Mouse (Mus musculus) cerebellum, adult 11-12 months (tissue): ENCODE data around the gene Tmsb15b1.
A peak's percentile ranks its signal among the peaks of the same experiment; 100 is the strongest.
"Not testable (repeated sequence)": the region's sequence is repeated elsewhere in the genome, so short reads cannot be mapped to it uniquely, and the experiment has no call there.

Source experiments
- DNase-seq: peaks from one replicate; pipeline ENCODE4 v3.0.0; 2022

Gene Tmsb15b1

DNA sequence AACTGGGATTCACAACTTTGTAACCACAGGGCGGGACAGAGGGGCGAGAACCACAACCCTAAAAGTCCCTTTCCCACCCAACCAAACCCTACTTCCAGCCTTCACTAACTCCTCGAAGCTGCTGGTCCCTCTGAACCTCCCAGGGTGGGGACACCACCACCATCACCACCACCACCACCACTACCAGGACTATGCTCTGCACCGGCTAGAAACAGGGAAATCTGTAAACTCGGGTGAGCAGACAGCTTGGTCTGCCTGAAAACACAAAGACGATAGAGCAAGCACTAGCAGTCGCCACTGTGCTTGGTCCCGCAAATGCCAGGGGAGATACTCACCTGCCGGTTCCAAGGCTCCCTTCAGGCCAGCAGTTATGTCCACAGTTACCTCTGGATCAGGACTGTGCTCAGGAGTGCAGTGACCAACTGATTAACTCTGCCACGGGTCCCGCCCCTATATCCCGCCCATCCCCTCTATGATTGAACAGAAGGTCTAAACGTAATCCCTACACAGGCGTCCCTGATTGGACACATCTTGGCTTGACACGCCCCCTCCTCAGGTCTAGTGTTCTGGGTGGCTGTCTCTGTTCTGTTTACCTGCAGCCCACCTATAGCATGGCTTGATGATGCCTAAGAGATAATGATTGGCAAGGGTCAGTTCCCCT, at the start of gene Tmsb15b1, which contains the start of gene Tmsb15l:
Tmsb15b1 (minus strand) TSS at position 451 of the 661 bp plus-strand sequence.
Tmsb15l (minus strand) TSS at position 446 of the 661 bp plus-strand sequence.
- DNase-seq: peak; percentile 90

DNA sequence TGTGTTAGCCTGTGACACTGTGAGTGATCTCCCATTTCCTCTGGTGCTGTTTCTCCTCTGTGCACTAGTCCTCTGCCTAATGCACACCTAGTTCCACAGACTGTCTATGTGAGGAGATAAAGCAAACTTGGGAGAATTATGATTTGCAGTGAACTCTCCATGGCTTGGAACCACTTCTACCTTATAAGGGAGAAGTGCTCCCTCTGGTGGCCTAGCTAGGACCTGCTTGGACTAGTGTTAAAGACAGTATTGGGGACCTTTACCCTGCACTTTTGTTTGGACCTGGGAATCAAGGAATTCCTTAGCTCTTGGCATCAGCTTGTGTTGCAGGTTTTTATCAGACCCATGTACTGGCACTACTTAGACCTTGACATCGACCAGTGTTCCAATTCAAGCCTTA, 42.6 kb upstream of the Tmsb15b1 start:
- DNase-seq: peak; percentile 16

DNA sequence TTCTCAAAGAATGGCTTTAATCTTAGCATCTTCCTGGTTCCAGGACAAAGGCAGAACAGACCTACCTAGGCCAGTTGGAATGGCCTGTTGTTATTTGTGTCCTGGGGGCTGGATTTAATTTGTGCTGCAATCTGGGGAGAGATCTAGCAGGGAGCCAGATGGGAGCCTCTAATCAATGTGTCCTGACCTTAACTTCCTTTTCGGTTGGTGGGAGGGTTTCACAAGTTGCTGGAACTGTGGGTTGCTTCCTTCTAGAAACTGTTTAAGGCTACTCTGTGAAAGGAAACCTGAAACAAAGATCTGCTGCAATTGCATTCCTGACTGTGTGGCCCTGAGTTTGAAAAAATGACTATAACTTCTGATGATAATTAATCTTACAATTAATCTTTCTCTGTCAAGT, 41.0 kb upstream of the Tmsb15b1 start:
- DNase-seq: no peak

DNA sequence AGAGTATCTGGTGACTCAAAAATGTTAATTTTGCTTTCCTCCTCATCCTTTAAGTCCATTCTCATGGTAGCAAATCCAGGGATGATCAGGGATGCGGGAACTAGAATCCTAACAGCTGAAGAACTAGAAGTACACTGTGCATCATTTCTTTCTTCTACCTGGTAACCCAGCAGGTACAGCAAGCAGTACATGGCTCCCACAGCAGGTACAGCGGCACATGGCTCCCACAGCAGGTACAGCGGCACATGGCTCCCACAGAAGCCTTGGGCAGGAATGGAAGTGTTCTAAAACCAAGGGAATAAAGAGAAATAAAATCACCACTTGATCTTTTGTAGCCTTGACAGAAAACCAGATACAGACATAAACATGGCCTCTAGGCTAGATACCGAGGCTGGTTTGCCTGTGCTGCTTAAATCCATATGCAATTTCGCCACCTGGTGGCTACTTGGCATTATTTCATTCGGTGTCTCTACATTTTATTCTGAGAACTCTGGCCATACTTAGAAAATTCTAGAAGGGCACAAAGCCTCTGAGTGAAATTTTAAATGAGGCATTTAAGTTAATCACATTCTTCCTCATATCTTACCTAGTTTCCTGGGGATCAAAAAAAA, 38.5 kb upstream of the Tmsb15b1 start:
- peak; percentile 45 for DNase-seq

DNA sequence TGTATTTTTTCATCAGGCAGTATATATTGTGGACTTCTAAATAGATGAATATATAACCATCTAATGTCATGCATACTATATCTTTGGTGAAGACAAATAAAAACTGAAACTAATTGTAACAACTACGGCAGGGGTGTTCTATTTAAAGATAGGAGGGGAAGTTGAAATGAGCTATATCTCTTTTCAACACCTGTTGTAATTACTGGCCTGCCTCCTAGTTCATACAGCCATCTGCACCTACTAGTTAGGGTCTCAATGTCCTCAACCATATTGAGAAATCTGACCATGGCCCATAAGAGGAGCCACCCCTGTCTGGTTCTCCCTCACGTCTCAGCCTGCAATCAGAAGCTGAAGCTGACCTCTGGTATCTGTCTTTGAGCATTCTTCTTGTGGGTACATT, 19.6 kb upstream of the Tmsb15b1 start:
- no peak for DNase-seq

DNA sequence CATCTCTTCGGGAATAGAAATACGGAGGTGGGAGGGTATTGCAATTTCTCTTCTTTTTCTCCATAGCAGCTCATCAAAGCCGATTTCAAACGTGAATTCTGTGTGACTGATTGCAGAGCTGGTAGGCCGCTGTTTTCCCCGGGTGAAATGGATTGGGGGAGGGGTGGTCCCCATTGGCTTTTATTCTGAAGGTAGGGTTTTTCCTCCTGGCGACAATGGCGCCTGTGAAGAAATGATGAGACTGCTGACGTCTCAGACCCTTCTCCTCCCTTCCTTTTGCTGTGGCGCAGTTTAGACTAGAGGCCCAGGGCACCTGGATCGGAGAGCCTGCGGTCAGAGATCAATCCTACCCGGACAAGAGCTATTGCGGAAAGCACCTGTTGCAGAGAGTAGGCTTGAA, 17.0 kb upstream of the Tmsb15b1 start:
- peak; percentile 54 for DNase-seq

DNA sequence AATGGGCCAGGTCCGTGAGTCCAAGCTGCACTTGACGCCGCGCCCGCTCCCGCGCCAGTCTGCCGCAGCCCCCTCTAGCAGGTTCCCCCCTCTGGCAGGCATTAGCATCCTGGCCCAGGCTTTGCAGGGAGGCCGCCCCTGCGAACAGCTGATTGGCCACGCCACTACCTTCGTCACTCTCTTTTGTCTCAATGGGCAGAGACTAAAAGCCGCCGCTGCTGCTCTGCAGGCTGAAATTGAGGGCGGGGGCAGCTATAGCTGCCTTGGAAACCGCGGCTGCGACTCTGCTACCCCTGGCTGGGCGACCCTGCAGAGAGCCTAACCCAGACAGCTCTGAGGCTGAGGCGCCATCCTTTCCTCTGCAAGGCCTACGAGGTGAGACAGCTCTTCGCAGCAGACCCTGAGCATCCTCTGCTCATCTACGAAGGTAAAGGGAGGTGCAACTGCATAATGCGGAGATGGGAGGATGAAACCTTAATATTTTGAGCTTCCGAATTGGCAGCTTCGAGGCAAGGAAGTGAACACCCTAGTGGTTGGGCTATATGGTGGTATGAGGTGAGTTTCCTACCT, 16.4 kb upstream of the Tmsb15b1 start, which contains the start of gene Zcchc18:
Zcchc18 (plus strand) TSS at position 178 of the 570 bp plus-strand sequence.
- DNase-seq: peak; percentile 90

DNA sequence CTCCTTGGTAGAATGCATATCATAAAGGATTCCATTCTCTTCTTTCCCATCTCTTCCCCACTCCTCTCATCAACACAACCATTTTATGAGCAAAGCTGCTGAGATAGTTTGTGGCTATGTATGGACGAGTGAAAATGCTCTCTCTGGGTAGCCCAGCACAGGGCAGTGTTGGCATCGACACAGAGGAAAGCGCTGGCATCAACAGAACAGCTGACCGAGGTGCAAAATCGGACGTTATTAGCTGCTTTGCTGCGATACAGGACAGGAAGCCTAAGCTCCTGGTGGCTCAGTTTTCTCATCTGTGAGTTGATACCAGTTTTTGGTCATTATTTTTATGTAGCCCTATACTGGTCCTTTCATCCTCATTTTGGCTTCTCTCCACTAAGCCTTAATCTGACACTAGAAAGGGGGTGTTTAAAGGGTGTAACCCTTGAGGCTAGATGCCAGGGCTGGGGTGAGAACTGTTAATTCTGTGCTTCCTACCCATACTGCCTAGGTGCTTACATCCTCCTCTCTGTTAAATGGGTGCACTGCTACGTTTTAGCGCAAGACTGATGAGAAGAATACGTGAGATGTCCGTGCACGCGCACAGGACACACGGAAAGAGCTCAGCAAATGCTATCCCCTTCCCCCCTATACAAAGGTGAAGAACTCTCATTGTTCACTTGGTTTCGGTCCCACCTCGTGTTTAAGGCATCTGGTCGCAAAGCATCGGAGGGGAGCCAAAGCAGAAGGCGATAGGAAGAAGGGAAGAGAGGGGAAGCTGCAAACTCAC, 15.7 kb upstream of the Tmsb15b1 start:
- DNase-seq: peak; percentile 42

DNA sequence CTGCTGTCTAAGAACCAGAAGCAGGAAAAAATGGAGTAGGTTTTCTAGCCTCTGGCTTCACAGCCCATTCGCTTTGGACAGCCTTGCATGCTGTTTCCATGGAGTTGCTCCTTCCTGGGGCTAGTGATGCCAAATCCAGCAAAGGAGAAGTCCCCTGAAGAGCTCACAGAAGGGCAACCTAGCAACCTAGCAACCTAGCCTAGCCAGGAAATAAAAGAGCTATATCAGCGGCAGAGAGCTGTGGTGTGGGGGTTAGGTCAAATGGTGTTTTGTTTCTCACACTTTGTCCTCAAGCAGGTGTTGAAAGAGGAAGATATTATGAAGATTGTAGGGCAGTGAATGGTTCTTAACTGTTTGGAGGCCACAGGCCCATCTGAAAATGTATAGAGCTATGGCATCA, 14.6 kb upstream of the Tmsb15b1 start:
- no peak for DNase-seq

DNA sequence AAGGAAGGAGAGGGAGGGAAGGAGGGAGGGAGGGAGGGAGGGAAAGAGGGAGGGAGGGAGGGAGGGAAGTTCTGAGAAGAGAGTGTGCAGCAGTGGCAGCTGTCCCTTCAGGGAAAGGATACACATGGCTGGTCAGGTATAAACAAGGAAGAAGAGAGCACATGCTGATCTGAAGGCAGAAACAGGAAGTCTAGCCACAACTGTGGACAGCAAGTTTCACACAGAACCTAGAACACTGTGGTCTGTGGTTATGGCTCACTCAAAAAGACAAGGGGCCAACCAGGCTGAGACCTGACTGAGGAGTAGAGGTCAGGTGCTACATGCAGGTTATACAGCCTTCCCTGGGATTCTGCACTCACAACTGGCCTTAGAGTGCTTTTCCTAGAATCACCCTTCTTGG, 9.4 kb upstream of the Tmsb15b1 start:
- DNase-seq: no peak

DNA sequence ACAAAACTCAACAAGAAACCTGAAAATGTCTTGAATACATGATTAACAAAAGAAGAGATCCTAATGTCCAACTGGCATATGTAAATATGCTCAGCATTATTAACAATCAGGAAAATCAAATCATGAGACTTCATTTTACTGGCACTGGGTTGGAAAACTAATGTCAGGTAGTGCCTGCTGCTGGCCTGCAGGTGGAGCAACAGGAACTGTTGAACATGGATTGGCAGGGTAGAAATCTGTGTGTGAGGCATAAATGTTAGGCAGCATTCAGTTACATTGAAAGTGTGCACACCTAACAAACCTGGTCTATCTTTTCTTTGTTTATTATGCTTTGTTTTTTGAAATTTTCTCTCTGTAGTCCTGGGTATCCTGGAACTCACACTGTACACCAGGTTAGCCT, 1.9 kb upstream of the Tmsb15b1 start:
- no peak for DNase-seq

DNA sequence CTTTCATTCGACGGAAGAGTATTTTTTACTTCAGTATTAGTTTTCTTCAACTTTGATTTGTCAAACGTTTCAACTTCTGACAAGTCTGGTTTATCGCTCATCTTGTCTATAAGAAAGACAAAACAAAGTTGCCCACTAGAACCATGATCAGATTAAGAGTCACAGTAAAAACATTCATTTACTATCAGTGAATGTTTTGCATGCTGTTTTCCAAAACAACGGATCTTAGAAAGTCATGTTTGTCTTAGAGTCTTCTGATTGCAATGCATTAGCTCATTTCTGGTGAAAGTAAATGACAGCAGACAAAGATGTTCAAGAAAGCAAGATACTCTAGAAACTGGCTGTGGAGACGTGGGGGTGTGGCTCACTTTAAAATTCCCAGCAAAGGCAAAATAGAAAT, 1.3 kb downstream of the Tmsb15b1 start, which contains the start of gene Tmsb15b2:
Tmsb15b2 (minus strand) TSS at position 101 of the 400 bp plus-strand sequence.
- DNase-seq: not testable (repeated sequence)

DNA sequence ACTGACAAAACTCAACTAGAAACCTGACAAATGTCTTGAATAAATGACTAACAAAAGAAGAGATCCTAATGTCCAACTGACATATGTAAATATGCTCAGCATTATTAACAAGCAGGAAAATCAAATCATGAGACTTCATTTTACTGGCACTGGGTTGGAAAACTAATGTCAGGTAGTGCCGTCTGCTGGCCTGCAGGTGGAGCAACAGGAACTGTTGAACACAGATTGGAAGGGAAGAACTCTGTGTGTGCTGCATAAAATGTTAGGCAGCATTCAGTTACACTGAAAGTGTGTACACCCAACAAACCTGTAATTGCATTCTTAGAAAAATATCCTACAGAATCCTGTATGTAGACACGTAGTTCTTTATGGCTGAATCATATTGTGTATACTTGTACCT, 17.0 kb downstream of the Tmsb15b1 start:
- DNase-seq: no peak

DNA sequence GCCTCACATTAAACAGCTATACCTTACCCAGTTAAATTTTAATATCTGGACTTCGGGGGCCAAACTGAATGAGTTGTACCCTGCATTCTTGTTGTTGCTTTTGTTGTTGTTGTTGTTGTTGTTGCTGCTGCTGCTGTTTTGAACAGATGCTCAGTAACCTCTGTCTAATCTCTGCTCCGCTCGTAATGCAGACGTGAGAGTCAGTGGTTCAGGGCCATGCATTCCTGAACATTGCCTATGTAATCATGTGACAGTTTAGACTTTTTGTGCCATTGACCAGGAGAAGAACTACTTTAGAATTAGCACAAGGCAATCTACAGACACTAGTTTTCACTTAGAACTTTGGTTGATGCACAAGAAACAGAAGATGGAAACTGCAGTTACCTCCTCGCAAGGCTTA, 18.4 kb downstream of the Tmsb15b1 start:
- not testable (repeated sequence) for DNase-seq

DNA sequence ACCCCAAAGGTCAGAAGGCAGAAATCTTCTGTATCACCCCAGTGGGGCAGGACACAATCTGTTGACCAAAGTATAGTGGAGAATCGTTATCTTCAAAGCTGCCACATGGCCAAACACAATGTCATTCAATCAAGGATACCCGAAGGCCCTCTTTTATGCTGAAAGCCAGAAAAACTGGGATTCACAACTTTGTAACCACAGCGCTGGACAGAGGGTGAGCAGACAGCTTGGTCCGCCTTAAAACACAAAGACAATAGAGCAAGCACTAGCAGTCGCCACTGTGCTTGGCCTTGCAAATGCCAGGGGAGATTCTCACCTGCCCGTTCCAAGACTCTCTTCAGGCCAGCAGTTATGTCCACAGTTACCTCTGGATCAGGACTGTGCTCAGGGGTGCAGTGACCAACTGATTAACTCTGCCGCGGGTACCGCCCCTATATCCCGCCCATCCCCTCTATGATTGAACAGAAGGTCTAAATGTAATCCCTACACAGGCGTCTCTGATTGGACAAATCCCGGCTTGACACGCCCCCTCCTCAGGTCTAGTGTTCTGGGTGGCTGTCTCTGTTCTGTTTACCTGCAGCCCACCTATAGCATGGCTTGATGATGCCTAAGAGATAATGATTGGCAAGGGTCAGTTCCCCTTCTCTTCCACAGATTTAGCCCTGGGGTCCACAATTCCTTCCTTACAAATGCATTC, 18.9 kb downstream of the Tmsb15b1 start:
- DNase-seq: peak; percentile 88

DNA sequence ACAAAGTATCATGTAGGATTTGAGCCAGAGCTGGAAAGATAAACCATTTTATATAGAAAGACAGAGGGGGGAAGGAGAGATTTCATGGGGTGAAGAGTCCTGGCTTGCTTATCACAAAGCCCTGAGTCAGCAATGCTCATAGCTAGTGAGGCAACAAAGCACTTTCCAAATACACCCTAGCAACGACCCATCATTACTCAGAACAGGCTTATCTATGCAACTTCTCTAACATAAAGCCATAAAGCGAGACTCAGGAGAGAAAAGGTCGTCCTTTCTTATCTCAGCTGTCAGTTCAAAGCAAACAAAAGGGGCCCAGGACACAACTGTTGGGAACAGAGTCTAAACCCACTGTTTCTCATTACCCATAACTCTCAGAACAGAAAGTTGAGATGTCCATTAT, 38.7 kb downstream of the Tmsb15b1 start:
- no peak for DNase-seq

DNA sequence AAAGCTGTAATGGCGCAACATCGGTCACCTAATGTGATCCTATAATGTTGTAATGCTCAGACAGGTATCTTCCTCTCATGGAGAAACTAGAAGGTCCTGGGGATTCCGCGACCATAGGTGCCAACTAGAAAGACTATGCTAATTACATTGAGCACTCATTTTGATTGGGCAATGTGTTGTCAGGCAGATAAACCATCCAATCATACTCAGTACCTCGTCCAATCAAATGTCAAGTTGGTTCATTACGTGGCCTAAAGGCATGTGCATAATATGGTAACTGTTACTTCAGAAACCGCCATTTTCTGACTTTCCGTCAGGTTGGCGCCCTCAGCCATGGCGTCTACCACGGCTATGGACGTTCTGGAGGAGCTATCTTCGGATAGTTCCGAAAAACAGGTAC, 49.6 kb downstream of the Tmsb15b1 start, which contains the start of gene H2bfm:
H2bfm (plus strand) TSS at position 295 of the 400 bp plus-strand sequence.
- no peak for DNase-seq

DNA sequence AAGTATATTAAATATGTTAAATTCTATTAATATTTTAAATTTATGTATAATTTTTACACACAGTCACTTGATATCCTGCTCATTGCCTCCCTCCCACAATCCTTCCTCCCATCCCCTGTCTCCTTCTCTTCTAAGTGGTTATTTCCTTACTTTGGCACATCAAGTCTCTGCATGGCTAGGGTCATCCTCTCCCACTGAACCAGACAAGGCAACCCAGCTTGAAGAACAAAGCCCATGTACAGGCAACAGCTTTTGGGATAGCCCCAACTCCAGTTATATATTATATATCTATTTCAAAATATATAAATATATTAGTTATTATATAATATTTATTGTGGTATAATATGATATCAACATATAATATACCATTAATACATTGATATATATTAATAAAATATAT, 50.8 kb downstream of the Tmsb15b1 start:
- no peak for DNase-seq
